Mouse (Mus musculus) stomach, embryonic 16.5 days (tissue): ENCODE results near the gene Terb2. TPM values are rescaled to one million over a fixed set of nuclear protein-coding genes. Genes with fewer than 3 reads are reported as not detected.

ENCODE experiments used
- ATAC-seq: fragments of 200-750 bp; cut with Nextera tagmentation; 2 replicates; pipeline ENCODE4 v1.8.0; 2017; ENCODE audit warnings: moderate number of reproducible peaks, moderate TSS enrichment; ENCODE audit not compliant: insufficient read depth, low FRiP score
- H3K27ac ChIP-seq: fragments of 300-500 bp; sonication (generic); 2 replicates; pipeline ENCODE4 v1.5.1; 2014; ENCODE audit warnings: low read length
- H3K27me3 ChIP-seq: fragments of 300-500 bp; sonication (generic); 2 replicates; pipeline ENCODE4 v1.6.1; 2014; ENCODE audit warnings: low read length, control low read depth, mixed read lengths; ENCODE audit not compliant: control insufficient read depth, insufficient read depth
- H3K36me3 ChIP-seq: fragments of 300-500 bp; sonication (generic); 2 replicates; pipeline ENCODE4 v1.6.1; 2014; ENCODE audit warnings: low read length; ENCODE audit not compliant: control insufficient read depth, insufficient read depth
- H3K4me1 ChIP-seq: fragments of 300-500 bp; sonication (generic); 2 replicates; pipeline ENCODE4 v1.6.1; 2014; ENCODE audit warnings: low read length, control low read depth, mixed read lengths; ENCODE audit not compliant: control insufficient read depth, insufficient read depth
- H3K4me2 ChIP-seq: fragments of 300-500 bp; sonication (generic); 2 replicates; pipeline ENCODE4 v1.6.1; 2014; ENCODE audit warnings: low read depth, low read length, mixed read lengths
- H3K4me3 ChIP-seq: fragments of 300-500 bp; sonication (generic); replicated peaks from 2 replicates; pipeline ENCODE4 v1.5.1; 2014; ENCODE audit warnings: mild to moderate bottlenecking, low read length
- H3K9ac ChIP-seq: fragments of 300-500 bp; sonication (generic); 2 replicates; pipeline ENCODE4 v1.6.1; 2014; ENCODE audit warnings: low read length
- H3K9me3 ChIP-seq: fragments of 300-500 bp; sonication (generic); replicated peaks from 2 replicates; pipeline ENCODE4 v1.6.1; 2016; ENCODE audit warnings: low read length, control low read depth; ENCODE audit not compliant: control insufficient read depth
- WGBS: fragments of 180-500 bp; shearing (Covaris S2); extraction: QIAGEN DNeasy Blood & Tissue Kit; methylation state at CpG from one replicate; pipeline ENCODE4 v1.1.7; 2014; 5-methylcytosine and 5-hydroxymethylcytosine counted together
- polyA plus RNA-seq: library from polyadenylated mRNA; unstranded; fragments of >200 nt; fragmentation: Nextera tagmentation; extraction: Ambion mirVana; gene quantifications from 2 replicates; pipeline ENCODE4 v1.2.1, GENCODE M21; 2015

Terb2 gene
- polyA plus RNA-seq, 1 experiment from 2014 or later, result not detected

DNA sequence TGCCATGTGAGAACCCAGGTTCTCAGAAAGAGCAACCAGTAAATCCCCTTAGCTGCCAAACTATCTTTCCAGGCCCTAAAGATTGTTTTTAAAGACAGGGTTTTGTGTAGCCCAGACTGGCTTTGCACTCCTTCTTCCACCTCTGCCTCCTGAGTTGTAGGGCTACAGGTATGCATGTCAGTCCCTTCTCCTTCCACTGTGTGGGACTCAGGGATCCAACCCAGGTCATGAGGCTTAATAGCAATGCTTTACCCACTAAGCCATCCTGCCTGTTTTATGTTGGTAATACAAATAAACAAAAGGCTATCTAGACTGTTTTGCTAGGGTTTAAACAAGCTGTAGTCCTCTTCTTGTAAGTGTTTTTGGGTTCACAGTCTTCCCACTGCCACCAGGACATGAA is 28.5 kb upstream of the Terb2 start:
- Histone ChIP-seq H3K4me3 (no peak overlapping the region), H3K27ac (no peak overlapping the region), H3K27me3 (no peaks in the 10 kb centered on the region), H3K4me2 (no peak overlapping the region), H3K9me3 (no peaks in the 10 kb centered on the region), H3K9ac (no peak overlapping the region), H3K36me3 (no peaks in the 10 kb centered on the region), H3K4me1 (no peaks in the 10 kb centered on the region)
- no peak for ATAC-seq

DNA sequence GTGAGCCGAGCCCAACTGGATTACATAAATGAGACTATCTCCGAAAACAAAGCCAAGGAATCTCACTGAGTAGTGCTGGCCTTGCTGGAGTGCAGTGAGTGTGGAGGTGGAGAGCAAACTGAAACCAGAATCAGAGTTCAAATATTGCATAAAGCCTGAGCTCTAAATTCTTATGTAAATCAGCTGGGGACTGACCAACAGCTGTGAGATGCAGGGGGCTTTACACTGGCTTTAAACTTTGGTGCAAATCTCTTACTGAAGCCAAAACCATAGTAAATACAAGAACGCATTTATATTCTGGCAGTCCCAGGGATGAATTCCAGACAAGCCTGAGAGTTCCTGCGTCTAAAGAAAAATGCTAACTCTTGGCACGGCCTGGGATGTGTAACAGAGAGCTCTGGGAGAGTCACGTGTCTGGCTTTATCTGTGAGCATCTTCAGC is 27.7 kb upstream of the Terb2 start:
- H3K4me3 ChIP-seq, result no peak overlapping the region
- H3K36me3 ChIP-seq, result no peaks in the 10 kb centered on the region
- no peaks in the 10 kb centered on the region for H3K27me3 ChIP-seq
- peak overlapping the region; percentile 64 for H3K27ac ChIP-seq
- no peak overlapping the region for H3K4me2 ChIP-seq
- WGBS, result 29% methylated on average over 6 of the region's 6 CpGs
- no peaks in the 10 kb centered on the region for H3K4me1 ChIP-seq
- no peaks in the 10 kb centered on the region for H3K9me3 ChIP-seq
- no peak overlapping the region for H3K9ac ChIP-seq
- ATAC-seq, result peak; percentile 66

DNA sequence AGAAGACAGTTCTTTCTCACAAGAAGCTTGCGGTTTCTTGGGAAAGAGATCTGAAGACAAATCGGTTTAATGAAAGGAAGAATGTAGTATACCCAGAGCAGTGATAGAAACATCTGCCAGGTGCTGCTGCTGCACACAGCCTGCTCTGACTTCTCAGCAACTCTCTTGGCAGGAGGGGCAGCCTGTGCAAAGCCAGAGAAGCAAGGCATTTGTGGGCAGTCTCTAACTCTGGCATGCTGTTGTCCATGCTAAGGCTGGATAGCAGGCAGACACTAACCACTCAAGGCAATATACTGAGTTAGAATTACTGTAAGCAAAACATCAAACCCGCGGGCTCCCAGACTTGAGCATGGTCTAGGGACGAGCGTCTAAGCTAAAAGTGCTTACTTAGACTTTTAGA is 26.4 kb upstream of the Terb2 start:
- no peak overlapping the region for H3K4me2 ChIP-seq
- no peak for ATAC-seq
- no peaks in the 10 kb centered on the region; the same call in 1 of the 2 replicates for H3K4me1 ChIP-seq
- no peak overlapping the region for H3K9ac ChIP-seq
- H3K4me3 ChIP-seq, result no peak overlapping the region
- no peaks in the 10 kb centered on the region for H3K9me3 ChIP-seq
- WGBS, result 70% methylated on average over 6 of the region's 6 CpGs
- H3K36me3 ChIP-seq, result no peaks in the 10 kb centered on the region
- H3K27ac ChIP-seq, result no peak overlapping the region
- H3K27me3 ChIP-seq, result no peaks in the 10 kb centered on the region

DNA sequence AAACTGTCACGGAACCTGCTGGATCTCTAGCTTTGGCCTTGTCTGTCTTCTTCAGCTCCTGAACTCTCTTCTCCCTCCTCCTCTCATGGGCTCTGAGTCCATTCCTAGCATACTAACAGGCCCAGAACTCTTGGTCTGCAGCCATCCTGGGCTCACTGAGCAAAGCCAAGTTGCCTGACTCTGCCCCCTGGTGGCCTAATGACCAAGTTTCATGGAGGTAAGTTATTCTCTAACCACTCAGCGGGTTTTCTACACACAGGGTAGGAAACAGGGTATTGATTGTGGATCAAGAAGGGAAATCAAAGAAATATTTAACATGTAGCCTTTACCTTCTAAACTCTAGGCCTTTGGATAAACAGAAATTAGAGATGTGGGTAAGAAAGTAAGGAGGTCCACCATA is 25.4 kb upstream of the Terb2 start, which contains the start of gene Trim69:
Gene Trim69, plus strand, starts transcription at position 21 of the 400 bp plus-strand sequence.
- no peak within 1 kb of the TSS for H3K4me3 ChIP-seq
- H3K4me1 ChIP-seq, result no peaks in the 10 kb centered on the region; the same call in 1 of the 2 replicates
- H3K9me3 ChIP-seq, result no peaks in the 10 kb centered on the region
- no peak within 1 kb of the TSS for H3K9ac ChIP-seq
- no peak for ATAC-seq
- whole genome bisulfite sequencing, result 41% methylated on average over 2 of the region's 2 CpGs
- no peaks in the 10 kb centered on the region for H3K27me3 ChIP-seq
- no peak within 1 kb of the TSS for H3K27ac ChIP-seq
- H3K4me2 ChIP-seq, result no peak within 1 kb of the TSS
- no peaks in the 10 kb centered on the region for H3K36me3 ChIP-seq

DNA sequence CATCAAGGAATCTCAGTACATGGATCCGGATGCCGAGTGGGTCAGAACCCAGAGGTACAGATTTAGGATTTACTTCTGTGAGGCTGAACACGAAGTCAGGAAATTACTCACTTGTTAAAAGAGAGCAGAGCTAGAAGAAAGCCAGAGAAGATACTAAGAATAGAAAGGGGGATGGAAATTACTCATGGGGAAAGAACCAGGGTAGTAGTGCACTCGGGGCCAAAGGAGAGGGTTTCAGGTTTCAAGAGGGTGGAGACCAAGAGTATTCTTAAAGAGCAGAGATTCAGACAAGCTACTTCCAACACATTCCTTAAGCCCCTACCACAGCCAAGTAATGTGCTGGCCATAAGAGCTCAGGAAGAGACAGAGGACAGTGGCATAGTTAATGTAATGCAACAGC is 24.5 kb upstream of the Terb2 start:
- no peak for ATAC-seq

DNA sequence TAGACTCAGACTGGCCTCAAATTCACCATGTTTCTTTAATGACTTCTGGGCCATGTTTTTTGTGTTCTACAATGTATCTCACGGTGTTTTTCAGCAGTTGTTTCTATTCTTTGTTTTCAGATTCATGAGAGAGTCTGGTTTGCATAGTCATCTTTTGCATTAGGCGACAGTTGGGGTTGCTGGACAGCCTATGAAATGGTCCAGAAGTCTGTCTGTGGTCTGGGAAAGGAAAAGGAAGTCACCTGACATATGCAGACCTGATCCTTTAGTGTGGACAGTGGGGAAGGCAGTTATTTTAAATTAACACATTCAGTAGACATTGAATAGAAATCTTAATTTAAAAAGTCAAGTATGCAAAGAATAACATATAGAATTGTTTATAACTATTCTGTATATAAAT is 23.5 kb upstream of the Terb2 start:
- H3K27ac ChIP-seq, result no peak overlapping the region
- no peaks in the 10 kb centered on the region for H3K9me3 ChIP-seq
- H3K27me3 ChIP-seq, result no peaks in the 10 kb centered on the region
- H3K4me3 ChIP-seq, result no peak overlapping the region
- WGBS, result 75% methylated on average over 2 of the region's 2 CpGs
- no peaks in the 10 kb centered on the region for H3K36me3 ChIP-seq
- H3K4me1 ChIP-seq, result no peaks in the 10 kb centered on the region; the same call in 1 of the 2 replicates
- no peak overlapping the region for H3K4me2 ChIP-seq
- no peak for ATAC-seq
- H3K9ac ChIP-seq, result no peak overlapping the region

More for the DNA sequence above, 24.5 kb upstream of the Terb2 start:
- no peaks in the 10 kb centered on the region; the same call in 1 of the 2 replicates for H3K4me1 ChIP-seq
- no peak overlapping the region for H3K4me2 ChIP-seq
- H3K9me3 ChIP-seq, result no peaks in the 10 kb centered on the region
- H3K27me3 ChIP-seq, result no peaks in the 10 kb centered on the region
- no peak overlapping the region for H3K4me3 ChIP-seq
- H3K9ac ChIP-seq, result no peak overlapping the region
- 33% methylated on average over 4 of the region's 4 CpGs for WGBS
- no peak overlapping the region for H3K27ac ChIP-seq
- no peaks in the 10 kb centered on the region for H3K36me3 ChIP-seq

DNA sequence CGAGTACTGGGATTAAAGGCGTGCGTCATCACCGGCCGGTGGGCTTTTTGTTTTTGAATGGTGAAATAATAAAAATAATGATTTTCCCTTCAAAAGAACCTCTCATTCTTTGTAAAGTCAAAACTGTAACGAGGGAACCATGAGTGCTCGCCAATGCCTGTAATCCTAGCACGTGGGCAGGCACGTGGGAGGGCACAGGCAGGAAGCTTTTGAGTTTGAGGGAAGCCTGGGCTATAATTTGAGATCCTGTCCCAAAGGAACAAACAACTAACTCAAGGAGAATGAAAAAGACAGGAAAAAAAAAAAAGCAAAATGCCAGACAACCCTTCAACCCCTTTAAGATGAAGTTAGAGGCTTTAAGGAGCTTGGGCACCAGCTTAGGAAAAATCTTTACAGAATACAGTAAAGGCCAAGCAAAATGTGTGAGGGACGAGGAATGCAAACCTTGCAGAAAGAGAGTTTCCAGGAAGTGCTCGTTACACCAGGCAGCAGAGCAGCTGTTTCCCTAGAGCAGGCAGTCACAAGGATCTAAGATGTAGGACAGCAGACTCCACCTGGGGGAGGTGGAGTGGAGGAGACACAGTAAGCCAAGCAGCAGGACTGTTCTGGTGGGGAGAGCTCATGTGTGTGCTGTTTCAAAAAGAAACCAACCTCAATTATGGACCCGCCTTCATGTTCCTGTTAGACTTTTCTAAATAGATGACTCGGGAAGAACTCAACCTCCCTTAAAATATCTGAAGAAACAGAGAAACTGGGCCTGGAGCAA is 22.5 kb upstream of the Terb2 start:
- Histone ChIP-seq H3K36me3 (no peaks in the 10 kb centered on the region), H3K4me2 (no peak overlapping the region), H3K4me3 (no peak overlapping the region), H3K9ac (no peak overlapping the region), H3K4me1 (no peaks in the 10 kb centered on the region; the same call in 1 of the 2 replicates), H3K27me3 (no peaks in the 10 kb centered on the region), H3K9me3 (no peaks in the 10 kb centered on the region), H3K27ac (no peak overlapping the region; the same call in 1 of the 2 replicates)
- no peak for ATAC-seq
- 73% methylated on average over 13 of the region's 13 CpGs for WGBS

DNA sequence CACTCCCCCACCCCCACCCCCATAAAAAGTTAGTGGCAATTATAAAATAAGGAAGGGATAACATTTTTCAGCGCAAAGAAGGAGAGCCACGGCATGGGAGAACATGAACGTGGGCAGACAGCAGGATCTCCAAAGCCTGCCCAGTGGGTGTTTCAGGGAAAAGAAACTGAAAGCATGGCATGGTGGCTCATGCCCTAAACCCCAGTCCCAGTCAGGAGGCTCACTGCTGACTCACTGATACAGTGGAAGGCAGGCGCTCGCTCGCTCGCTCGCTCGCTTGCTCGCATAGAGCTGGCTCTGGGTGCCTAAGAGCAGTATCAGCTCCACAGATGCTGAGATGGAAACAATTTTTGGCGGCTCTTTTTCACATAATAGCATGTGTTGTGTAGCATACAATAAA is 21.8 kb upstream of the Terb2 start:
- Histone ChIP-seq H3K4me1 (no peaks in the 10 kb centered on the region; the same call in 1 of the 2 replicates), H3K27ac (no peak overlapping the region), H3K36me3 (no peaks in the 10 kb centered on the region), H3K4me3 (no peak overlapping the region), H3K9ac (no peak overlapping the region), H3K27me3 (no peaks in the 10 kb centered on the region), H3K4me2 (no peak overlapping the region), H3K9me3 (no peaks in the 10 kb centered on the region)
- no peak for ATAC-seq
- WGBS, result 81% methylated on average over 11 of the region's 11 CpGs

DNA sequence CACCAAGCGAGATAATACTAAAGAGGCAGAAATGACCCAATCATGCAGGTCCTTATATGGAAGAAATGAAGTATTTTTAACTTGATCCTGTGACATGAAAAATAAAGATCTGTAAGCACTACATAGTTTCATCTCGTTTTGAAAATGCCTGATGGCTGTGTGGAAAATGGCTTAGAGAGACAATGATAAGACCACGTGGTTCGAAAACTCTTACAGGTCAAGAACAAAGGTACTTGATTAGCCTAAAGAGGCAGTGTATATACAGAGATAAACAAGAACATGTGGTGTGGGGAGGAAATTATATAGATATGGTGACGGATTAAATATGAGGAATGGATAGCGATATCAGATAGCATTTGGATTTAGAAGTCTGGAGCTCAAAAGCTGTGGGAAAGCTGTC is 14.8 kb upstream of the Terb2 start:
- WGBS, result 74% methylated on average over 6 of the region's 6 CpGs
- no peaks in the 10 kb centered on the region for H3K27me3 ChIP-seq
- no peaks in the 10 kb centered on the region for H3K9me3 ChIP-seq
- no peaks in the 10 kb centered on the region for H3K36me3 ChIP-seq
- H3K4me1 ChIP-seq, result no peaks in the 10 kb centered on the region
- no peak for ATAC-seq
- no peak overlapping the region for H3K9ac ChIP-seq
- H3K27ac ChIP-seq, result no peak overlapping the region
- no peak overlapping the region for H3K4me3 ChIP-seq
- no peak overlapping the region for H3K4me2 ChIP-seq
